Mouse (Mus musculus): ENCODE results near the gene 2010111I01Rik. TPM values are rescaled to one million over a fixed set of nuclear protein-coding genes. Genes with fewer than 3 reads are reported as not detected.

2010111I01Rik gene
- total and polyA plus RNA-seq, 3 experiments, result 13.3 to 19.8 (median 14.4) TPM

DNA sequence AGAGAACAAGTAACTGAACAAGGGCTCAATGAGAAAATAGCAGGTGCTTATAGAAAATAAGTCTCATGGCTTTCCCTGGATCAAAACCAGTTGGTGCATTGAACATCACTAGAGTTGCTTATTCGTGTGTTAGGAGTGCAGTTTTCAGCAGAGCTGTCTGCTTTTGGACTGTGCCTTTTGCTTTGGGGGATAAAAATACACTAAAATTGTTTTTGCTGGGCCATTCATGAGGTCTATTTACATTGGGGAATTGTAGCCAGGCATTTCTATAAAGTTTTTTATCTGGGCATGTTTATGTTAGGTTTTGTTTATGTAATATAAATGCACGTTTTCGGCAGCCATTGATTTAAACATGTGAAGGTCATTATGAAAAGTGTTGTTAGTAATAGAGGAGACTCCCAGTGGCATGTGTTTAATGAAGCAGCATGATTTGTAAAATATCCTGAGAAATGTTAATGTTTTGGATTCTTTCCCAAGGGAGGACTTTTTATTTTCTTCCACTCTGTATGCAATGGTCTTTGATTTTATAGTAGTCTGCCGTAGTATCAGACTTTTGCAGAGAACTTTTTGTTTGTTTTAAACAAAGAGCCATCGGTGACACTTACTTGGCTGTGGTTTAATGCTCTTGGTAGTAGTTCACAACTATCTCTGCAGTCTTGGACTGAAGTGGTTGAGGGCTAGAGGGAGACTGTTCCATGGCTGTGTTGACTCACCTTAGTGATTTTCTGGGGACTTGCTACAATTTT lies 146.8 kb downstream of the 2010111I01Rik start:
- dilution Hi-C loops (cut with MboI; ENCODE audit: extremely low pct_ligation_motif_present, extremely low pct_unique_long_range_greater_than_20kb, low sequenced_read_pairs) (no loop called here), in situ Hi-C loops (cut with MboI; ENCODE audit: low pct_ligation_motif_present, low pct_unique_long_range_greater_than_20kb, low sequenced_read_pairs) (no loop called here)
- H3K27ac ChIP-seq (ENCODE audit: insufficient read depth, low read depth), result no peak overlapping the region
- H3K9ac ChIP-seq (ENCODE audit: insufficient read depth, low read depth), result no peak overlapping the region
- no peak for DNase-seq (ENCODE audit: extremely low read depth)
- no peak overlapping the region for H3K4me2 ChIP-seq (ENCODE audit: insufficient read depth, low read depth, poor library complexity, severe bottlenecking)
- H3K79me2 ChIP-seq (replicated peaks; ENCODE audit: control insufficient read depth, extremely low read depth, insufficient read depth, poor library complexity, severe bottlenecking), result no peaks in the 10 kb centered on the region
- peaks cover 0 to 14% of the 10 kb centered on the region in 2 experiments; a peak in 3 of 4 replicates for H3K4me1 ChIP-seq (ENCODE audit: control insufficient read depth in 1 of 2, insufficient read depth in 2 of 2)
- no peak overlapping the region for H3K4me3 ChIP-seq (replicated peaks in 1 of 3; ENCODE audit: low read depth in 2 of 3, low read length in 2 of 3, poor library complexity in 1 of 3)
- no peak for TF ChIP-seq RCOR1 (conservative IDR thresholded peaks at IDR 0.05; ENCODE audit: low read depth, low read length)
- TF ChIP-seq ZC3H11A (IDR thresholded peaks at IDR 0.05; ENCODE audit: low read depth, low read length), result no peak
- no peaks in the 10 kb centered on the region for H3K36me3 ChIP-seq (replicated peaks in 1 of 2; ENCODE audit: control insufficient read depth in 1 of 2, insufficient read depth in 1 of 2, low read length in 1 of 2)
- no peaks in the 10 kb centered on the region for H3K27me3 ChIP-seq (replicated peaks)
- H3K9me3 ChIP-seq (replicated peaks; ENCODE audit: low read length), result peaks cover 3% of the 10 kb centered on the region

DNA sequence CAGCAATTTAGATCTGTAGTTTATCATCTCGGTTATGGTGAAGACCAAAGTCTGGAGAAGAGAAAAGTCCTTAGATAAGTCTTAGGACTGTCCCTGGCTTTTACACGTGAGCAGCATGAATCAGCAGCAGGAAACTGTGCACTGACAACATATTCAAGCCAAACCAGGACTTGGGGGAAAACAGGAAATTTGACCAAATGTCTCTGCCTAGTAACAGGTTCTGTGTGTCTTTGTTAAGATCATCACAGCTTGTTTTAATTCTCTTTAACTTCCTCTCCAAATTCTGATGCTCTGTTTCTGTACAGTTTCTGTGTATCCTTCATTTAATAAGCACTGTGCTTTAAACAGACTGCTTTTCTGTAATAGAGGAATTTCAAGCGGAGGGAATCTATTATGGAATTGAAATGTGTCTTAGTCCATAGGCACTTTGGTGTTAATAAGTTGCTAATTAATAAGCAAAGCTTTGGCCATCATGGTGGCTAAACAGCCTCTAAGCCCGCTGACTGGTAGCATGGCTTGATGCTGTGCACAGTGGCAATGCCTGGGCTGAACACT lies 147.4 kb downstream of the 2010111I01Rik start:
- Histone ChIP-seq H3K9me3 (replicated peaks; ENCODE audit: low read length) (peaks cover 3% of the 10 kb centered on the region), H3K4me3 (replicated peaks in 1 of 3; ENCODE audit: low read depth in 2 of 3, low read length in 2 of 3, poor library complexity in 1 of 3) (no peak overlapping the region), H3K79me2 (replicated peaks; ENCODE audit: control insufficient read depth, extremely low read depth, insufficient read depth, poor library complexity, severe bottlenecking) (no peaks in the 10 kb centered on the region), H3K4me2 (ENCODE audit: insufficient read depth, low read depth, poor library complexity, severe bottlenecking) (no peak overlapping the region), H3K36me3 (replicated peaks in 1 of 2; ENCODE audit: control insufficient read depth in 1 of 2, insufficient read depth in 1 of 2, low read length in 1 of 2) (no peaks in the 10 kb centered on the region), H3K4me1 (ENCODE audit: control insufficient read depth in 1 of 2, insufficient read depth in 2 of 2) (peaks cover 0 to 14% of the 10 kb centered on the region in 2 experiments; a peak in 3 of 4 replicates), H3K27ac (ENCODE audit: insufficient read depth, low read depth) (no peak overlapping the region), H3K27me3 (replicated peaks) (no peaks in the 10 kb centered on the region), H3K9ac (ENCODE audit: insufficient read depth, low read depth) (no peak overlapping the region)
- in situ Hi-C loops (cut with MboI; ENCODE audit: low pct_ligation_motif_present, low pct_unique_long_range_greater_than_20kb, low sequenced_read_pairs), result no loop called here
- dilution Hi-C loops (cut with MboI; ENCODE audit: extremely low pct_ligation_motif_present, extremely low pct_unique_long_range_greater_than_20kb, low sequenced_read_pairs), result no loop called here
- TF ChIP-seq SIN3A (IDR thresholded peaks at IDR 0.05; ENCODE audit: low read length), result no peak
- no peak for TF ChIP-seq TCF12 (IDR thresholded peaks at IDR 0.05; ENCODE audit: low read depth, low read length)
- TF ChIP-seq MAZ (IDR thresholded peaks at IDR 0.05; ENCODE audit: low read depth, low read length), result no peak
- TF ChIP-seq ZMIZ1 (IDR thresholded peaks at IDR 0.05; ENCODE audit: low read depth, low read length), result no peak
- TF ChIP-seq E2F4 (IDR thresholded peaks at IDR 0.05; ENCODE audit: insufficient replicate concordance, low read depth, low read length), result no peak
- no peak for TF ChIP-seq ETS1 (conservative IDR thresholded peaks at IDR 0.05; ENCODE audit: low read depth, low read length)
- no peak for TF ChIP-seq ELF1 (IDR thresholded peaks at IDR 0.05; ENCODE audit: low read depth, low read length)
- TF ChIP-seq CHD2 (IDR thresholded peaks at IDR 0.05; ENCODE audit: low read length), result no peak
- TF ChIP-seq POLR2AphosphoS2 (IDR thresholded peaks at IDR 0.05; ENCODE audit: low read depth, low read length), result no peak
- no peak for DNase-seq (ENCODE audit: extremely low read depth)

All from CH12.LX (cell line).